Mouse (Mus musculus) cortical plate, adult 2 months (tissue): ENCODE data around the gene Mthfd2l.

Source experiments
- CTCF ChIP-seq: fragments of 200-500 bp; IDR thresholded peaks from 2 replicates; pipeline ENCODE4 v1.5.1; 2011; ENCODE audit warnings: mild to moderate bottlenecking, control low read depth, low read length; ENCODE audit not compliant: insufficient read depth; ENCODE audit errors: extremely low read depth
- POLR2A ChIP-seq: fragments of 200-500 bp; IDR thresholded peaks from 2 replicates; pipeline ENCODE4 v1.6.1; 2011; ENCODE audit warnings: mild to moderate bottlenecking, low read length, control low read depth; ENCODE audit not compliant: insufficient read depth; ENCODE audit errors: extremely low read depth

DNA sequence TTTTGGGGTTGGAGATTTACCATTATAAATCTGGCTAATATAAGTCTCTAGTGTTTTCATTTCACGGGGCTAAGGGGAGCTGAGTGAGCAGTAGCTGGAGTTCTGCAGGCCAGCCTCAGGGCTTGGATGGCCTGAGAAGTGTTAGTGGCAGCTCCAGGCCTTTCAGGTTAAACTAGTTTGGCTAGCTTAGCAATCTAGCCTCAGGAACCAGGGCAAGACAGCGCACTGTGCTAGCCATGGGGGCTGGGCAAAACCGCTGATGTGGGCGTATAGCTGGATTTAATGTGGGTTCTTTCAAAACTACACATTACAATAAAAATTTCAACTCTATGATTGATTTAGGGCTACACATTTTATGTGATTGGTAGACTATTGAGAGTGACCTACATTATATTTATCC lies 8.0 kb upstream of the Mthfd2l start:
- TF ChIP-seq CTCF, result no peak
- TF ChIP-seq POLR2A, result no peak
